Mouse (Mus musculus): Measurements from ENCODE around the gene Zc3h10. TPM values are rescaled to one million over a fixed set of nuclear protein-coding genes. Genes with fewer than 3 reads are reported as not detected.
"Not testable (repeated sequence)": the region's sequence is repeated elsewhere in the genome, so short reads cannot be mapped to it uniquely, and the experiment has no call there.

Zc3h10 gene
- polyA plus RNA-seq, 1 experiment = 10.7 TPM

GRCm38 (mm10) chr10:128504641-128505370, 42.8 kb downstream of the Zc3h10 start:
- no peak for DNase-seq (ENCODE audit: low read depth, low spot score)
- 36% methylated on average over 9 of the region's 9 CpGs for WGBS

- WGBS = 30% methylated on average over 3 of the region's 3 CpGs
- DNase-seq (ENCODE audit: low read depth, low spot score) = no peak
Measured at GRCm38 (mm10) chr10:128504012-128504411, 43.6 kb downstream of the Zc3h10 start.

- WGBS = 58% methylated on average over 8 of the region's 8 CpGs
- DNase-seq (ENCODE audit: low read depth, low spot score) = no peak
Measured at GRCm38 (mm10) chr10:128503532-128503931, 44.0 kb downstream of the Zc3h10 start.

- no peak for DNase-seq (ENCODE audit: low read depth, low spot score)
- 24% methylated on average over 5 of the region's 5 CpGs for WGBS
Measured at GRCm38 (mm10) chr10:128502341-128502740, 45.2 kb downstream of the Zc3h10 start.

GRCm38 (mm10) chr10:128499116-128499671, 48.4 kb downstream of the Zc3h10 start:
- DNase-seq (ENCODE audit: low read depth, low spot score) = no peak
- under 1% methylated on average over 21 of the region's 21 CpGs for WGBS

GRCm38 (mm10) chr10:128498590-128498989, 49.0 kb downstream of the Zc3h10 start, which contains the start of gene Myl6b:
Gene Myl6b (minus strand): TSS chr10:128498685.
- WGBS = under 1% methylated on average over 27 of the region's 27 CpGs

GRCm38 (mm10) chr10:128497134-128497737, 50.3 kb downstream of the Zc3h10 start:
- 65% methylated on average over 6 of the region's 6 CpGs for whole genome bisulfite sequencing
- no peak for DNase-seq (ENCODE audit: low read depth, low spot score)

More at GRCm38 (mm10) chr10:128498590-128498989, 49.0 kb downstream of the Zc3h10 start, which contains the start of gene Myl6b:
- peak; percentile 92 for DNase-seq (ENCODE audit: low read depth, low spot score)

- no peak for DNase-seq (ENCODE audit: low read depth, low spot score)
- WGBS = 63% methylated on average over 6 of the region's 6 CpGs
Measured at GRCm38 (mm10) chr10:128496509-128497077, 51.0 kb downstream of the Zc3h10 start.

- no peak for DNase-seq (ENCODE audit: low read depth, low spot score)
- WGBS = 72% methylated on average over 4 of the region's 4 CpGs
Measured at GRCm38 (mm10) chr10:128495903-128496302, 51.7 kb downstream of the Zc3h10 start.

GRCm38 (mm10) chr10:128495270-128495669, 52.3 kb downstream of the Zc3h10 start:
- 58% methylated on average over 2 of the region's 2 CpGs for WGBS

GRCm38 (mm10) chr10:128494667-128495245, 52.8 kb downstream of the Zc3h10 start:
- 39% methylated on average over 11 of the region's 11 CpGs for WGBS

More at GRCm38 (mm10) chr10:128495270-128495669, 52.3 kb downstream of the Zc3h10 start:
- no peak for DNase-seq (ENCODE audit: low read depth, low spot score)

GRCm38 (mm10) chr10:128493695-128494666, 53.6 kb downstream of the Zc3h10 start, which contains the start of gene Myl6:
Gene Myl6 (minus strand): TSS chr10:128494145.
- WGBS = under 1% methylated on average over 45 of the region's 45 CpGs

More at GRCm38 (mm10) chr10:128494667-128495245, 52.8 kb downstream of the Zc3h10 start:
- no peak for DNase-seq (ENCODE audit: low read depth, low spot score)

GRCm38 (mm10) chr10:128493319-128493694, 54.3 kb downstream of the Zc3h10 start:
- 0% methylated on average over 12 of the region's 12 CpGs for WGBS
- no peak for DNase-seq (ENCODE audit: low read depth, low spot score)

More at GRCm38 (mm10) chr10:128493695-128494666, 53.6 kb downstream of the Zc3h10 start, which contains the start of gene Myl6:
- DNase-seq (ENCODE audit: low read depth, low spot score) = peak; percentile 91

- no peak for DNase-seq (ENCODE audit: low read depth, low spot score)
- 3% methylated on average over 12 of the region's 12 CpGs for WGBS
Measured at GRCm38 (mm10) chr10:128492633-128493311, 54.8 kb downstream of the Zc3h10 start.

- 16% methylated on average over 8 of the region's 8 CpGs for WGBS
Measured at GRCm38 (mm10) chr10:128492051-128492450, 55.5 kb downstream of the Zc3h10 start.

More at GRCm38 (mm10) chr10:128492051-128492450, 55.5 kb downstream of the Zc3h10 start:
- DNase-seq (ENCODE audit: low read depth, low spot score) = not testable (repeated sequence)
